Mouse (Mus musculus) cerebellum, postnatal 25 days (tissue): ENCODE data around the gene Gpr107.

Experiments
- DNase-seq, 2 experiments: peaks; one replicate each; pipeline ENCODE4 v3.0.0; 2021; ENCODE audit warnings: mixed read lengths in 2 of 2

Gene Gpr107

DNA sequence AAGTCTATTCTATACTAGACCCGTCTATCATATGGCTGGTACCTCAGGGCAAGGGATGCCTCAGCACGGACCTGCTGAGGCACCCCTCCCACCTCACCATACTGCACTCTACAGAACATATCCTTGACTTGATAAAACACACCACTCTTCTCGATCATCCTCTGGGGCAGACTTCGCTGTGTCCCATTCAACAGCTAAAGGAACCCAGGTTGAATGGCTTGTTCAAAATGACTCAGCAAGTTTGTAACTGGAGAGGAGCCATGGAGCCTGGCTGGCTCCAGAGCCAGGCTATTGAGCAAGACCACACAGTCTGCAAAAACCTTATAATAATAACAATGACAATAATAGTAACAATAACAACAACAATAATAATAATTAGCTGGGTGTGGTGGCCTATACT, 24.2 kb upstream of the Gpr107 start:
- peak in 1 of 2 experiments; percentile 49 for DNase-seq

DNA sequence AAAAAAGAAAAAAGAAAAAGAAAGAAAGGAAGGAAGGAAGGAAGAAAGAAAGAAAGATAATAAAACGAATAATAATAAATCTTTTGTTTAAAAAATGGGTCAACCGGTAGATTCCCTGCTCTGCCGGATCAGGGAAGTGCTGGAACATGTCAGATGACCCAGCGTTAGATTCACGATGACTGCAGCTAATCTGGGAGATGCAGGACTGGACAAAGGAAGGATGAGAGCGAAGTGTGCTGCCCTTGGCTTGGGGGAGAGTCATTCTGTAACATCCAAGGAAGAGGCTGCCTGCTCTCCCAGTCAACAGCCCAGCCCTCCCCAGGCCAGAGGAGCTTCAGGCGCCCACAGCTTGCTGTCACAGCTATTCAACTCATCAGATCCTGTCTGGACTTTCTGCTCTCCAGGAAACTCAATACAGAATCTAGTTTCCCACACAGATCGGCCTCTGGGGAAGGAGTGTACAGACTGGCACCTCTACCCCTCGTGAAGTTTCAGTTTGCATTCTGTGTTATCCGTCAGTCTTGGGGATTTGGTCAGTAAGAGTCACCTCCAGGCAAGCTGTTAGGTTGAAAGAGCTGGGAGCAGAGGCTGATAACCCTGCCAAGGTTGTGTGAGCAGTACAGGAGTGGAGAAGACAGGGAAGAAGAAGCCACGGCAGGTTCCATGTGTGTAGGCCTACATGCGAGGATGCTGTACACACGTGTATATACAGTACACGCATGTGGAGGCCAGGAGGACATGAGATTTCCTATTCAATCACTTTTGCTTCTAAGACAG, 22.2 kb upstream of the Gpr107 start:
- DNase-seq: peak; percentile 34

- DNase-seq: peak in 1 of 2 experiments; percentile 34
These were observed 21.3 kb upstream of the Gpr107 start for GRCm38 (mm10) chr2:31130815-31131299.

GRCm38 (mm10) chr2:31132682-31133081, 19.4 kb upstream of the Gpr107 start:
- peak; percentile 65 to 73 for DNase-seq

DNA sequence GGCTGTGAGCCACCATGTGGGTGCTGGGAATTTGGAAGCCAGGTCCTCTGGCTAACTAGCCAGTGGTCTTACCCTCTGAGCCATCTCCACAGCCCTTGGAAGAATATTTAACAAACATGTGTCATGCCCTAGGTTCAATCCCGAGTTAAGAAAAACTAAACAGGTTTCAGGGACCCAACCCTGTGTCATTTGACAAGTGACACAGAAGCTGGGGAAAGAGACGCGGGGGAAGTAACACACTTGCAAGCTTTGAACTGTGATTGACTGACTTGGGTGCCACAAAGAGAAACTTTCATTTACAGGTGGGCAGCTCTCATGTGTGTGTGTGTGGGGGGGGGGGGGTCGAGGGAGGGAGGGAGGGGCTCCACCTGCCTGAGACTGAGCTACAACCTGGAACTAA, 18.1 kb upstream of the Gpr107 start:
- peak in 1 of 2 experiments; percentile 14 for DNase-seq

- peak; percentile 51 to 62 for DNase-seq
These were observed 16.6 kb upstream of the Gpr107 start for GRCm38 (mm10) chr2:31135512-31135931.

- peak; percentile 29 to 65 for DNase-seq
These were observed 15.8 kb upstream of the Gpr107 start for GRCm38 (mm10) chr2:31136338-31136737.

DNA sequence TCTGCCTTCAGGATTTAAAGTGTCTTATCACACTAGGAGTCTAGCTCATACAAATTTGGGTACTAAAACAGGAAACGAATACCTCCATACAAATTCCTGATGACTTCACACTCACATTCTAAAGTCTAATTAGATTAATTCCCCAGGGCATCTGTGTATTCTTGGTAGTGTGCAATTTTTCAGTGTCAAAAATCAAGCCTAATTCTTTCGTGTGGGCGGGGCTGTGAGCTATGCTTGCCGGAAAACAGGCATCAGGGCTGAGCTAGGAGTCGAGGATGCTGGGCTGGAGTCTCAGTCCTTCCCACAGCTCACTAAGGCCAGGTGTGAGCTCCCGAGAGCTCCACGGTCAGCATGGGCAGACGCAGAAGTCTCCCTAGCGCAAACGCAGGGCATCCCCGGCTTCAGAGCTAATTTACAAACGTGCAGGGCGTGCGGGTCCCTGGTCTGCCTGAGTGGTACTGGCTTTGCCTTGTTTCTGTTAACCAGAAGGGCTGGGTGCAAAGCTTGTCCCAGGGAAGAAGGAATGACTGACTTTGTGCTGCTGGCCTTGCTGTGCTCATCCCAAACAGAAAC, 15.0 kb upstream of the Gpr107 start:
- peak; percentile 35 to 44 for DNase-seq

- peak; percentile 54 to 62 for DNase-seq
These were observed 12.9 kb upstream of the Gpr107 start for GRCm38 (mm10) chr2:31139174-31139632.

DNA sequence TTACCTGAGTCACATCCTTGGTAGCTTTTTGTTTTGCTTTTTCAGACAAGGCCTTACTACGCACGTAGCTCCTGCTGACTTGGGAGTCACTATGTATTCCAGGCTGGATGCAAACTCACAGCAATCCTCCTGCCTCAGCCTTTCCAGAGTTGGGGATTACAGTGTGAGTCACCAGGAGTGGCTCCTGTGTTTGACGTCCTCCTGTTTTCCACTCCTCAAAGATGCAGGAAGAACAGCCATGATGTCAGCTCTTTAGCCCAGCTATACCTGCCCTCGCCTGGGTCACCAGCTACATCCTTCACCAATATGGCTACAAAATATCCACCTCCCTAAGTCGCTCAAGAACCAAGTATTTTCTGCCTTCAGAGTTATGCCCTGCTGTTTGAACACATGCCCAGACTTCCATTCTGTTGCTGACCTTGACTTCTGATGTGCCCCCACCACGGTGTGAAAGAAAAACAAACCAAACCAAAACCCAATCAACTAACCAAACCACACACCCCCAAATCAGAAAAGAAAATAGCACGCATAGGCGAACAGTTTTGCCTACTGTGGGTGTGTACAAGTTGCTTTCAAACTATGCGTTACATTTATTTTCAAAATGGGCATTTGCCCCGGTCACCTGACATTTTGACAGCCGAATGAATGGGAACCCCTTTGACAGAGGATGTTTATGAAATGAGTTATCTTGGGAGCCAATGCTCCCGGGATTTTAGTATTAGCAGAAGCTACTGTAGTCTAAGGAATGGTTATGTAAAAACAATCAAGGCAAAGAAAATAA, 11.9 kb upstream of the Gpr107 start:
- peak; percentile 26 to 47 for DNase-seq

DNA sequence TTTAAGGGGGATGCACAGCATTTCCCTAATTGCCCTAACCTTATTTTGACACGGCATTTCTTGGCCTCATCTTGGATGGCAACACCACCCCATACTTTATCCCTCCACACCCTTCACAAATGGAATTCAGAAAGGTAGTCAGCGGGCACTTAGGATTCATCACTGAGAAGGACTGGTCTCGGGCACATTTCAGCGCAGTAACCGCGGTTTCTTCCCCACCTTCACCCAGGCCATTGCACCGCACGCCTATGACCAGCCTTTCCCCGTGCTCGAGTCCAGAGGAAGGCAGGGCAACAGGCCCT, 11.4 kb upstream of the Gpr107 start:
- DNase-seq: no peak

DNA sequence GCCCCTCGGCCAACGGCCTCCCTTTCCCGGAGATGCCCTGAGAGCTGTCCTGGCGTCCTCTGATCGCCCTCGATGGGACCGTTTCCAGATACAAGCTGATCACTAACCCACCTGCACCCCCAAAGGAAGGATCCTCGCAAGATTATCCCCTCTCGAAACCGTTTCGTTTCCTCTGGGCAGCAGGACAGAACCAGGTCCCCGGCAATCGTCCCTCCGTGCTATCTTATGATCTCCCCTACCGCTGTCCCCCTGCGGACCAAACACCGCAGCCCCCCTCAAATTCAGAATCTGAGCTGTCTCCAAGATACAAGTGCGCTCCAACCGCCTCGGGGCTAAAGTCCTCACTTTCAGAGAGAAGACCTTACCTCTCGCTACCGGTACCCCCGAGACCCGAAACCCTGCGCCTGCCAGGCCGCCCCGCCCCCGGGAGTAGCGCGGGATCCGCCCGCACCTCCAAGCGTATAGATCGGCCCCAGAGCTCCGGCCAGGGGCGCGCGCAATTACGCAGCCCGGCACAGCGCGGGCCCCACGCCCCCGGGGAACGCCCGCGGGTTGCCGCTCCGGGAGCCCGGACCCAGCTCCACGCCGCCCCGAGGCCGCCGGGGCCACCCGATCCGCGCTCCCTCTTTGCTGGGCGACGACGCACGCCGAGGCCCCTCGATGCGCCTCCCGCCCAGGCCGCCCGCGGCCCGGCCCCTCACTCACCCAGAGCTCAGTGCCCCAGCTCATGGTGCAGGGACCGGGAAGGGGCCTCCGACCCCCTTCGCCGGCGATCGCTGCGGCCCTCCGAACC, 10.8 kb upstream of the Gpr107 start:
- DNase-seq: peak; percentile 74 to 75

- peak; percentile 91 to 94 for DNase-seq
These were observed 10.2 kb upstream of the Gpr107 start, which contains the start of gene Fnbp1 for GRCm38 (mm10) chr2:31141867-31142454. Fnbp1 (minus strand) TSS chr2:31142008.

DNA sequence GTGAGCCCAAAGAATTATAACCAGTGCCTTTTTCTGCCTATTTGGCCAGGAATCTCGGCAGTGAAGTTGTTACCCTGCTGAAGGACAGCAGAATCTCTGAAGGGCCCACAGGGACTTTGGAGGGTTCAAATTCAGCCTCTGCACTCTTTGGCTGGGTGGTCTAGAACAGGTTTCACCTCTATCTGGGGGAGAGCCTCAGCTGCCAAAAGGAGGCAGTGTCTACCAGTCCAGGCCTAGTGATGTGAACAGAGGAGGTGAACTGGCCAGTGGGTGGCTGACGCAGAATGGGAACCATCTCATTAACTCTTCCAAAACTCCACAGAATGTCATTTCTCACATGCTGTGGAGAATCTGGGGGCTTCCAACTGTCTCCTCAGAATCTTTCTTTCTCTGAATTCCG, 9.6 kb upstream of the Gpr107 start:
- peak in 1 of 2 experiments; percentile 24 for DNase-seq

- no peak for DNase-seq
These were observed 8.8 kb upstream of the Gpr107 start for GRCm38 (mm10) chr2:31143326-31143725.

DNA sequence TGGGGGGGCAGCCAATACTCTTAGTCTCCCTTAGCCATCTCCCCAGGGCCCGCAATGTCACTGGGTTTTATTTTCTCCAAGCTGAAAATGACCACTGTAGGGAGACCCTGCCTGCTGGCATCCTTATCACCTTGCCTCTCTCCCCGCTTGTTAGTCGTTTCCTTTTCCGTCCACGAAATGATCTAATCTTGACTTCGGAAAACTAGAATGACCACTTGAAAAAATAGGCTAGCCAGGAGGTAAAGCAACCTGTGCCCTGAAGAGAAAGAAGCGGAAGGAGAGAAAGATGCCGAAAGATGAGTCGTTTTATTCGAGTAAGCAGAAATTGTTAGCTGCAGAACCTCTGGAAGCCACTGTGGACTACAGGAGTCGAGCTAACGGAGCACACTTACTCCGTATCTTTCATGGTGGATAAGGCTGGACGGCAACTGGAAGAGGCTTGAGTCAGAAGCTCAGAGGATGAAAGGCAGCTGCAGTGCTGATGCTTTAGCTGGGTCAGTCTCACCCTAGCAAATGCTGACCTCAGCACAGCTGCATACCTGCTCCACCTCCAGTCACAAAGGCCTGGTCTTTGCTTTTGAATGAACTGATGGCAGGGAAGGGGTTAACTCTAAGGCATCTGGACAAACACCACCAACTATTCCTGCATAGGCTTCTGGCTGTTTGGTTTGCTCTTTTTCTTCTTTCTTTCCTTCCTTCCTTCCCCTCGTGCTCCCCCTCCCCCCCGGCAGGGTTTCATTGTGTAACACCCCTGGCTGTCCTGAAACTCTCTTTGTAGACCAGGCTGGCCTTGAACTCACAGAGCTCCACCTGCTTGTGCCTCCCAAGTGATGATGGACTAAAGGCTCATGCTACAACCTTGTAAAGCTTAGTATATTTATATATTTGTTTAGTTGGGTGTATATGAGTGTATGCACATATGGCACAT, 8.1 kb upstream of the Gpr107 start:
- no peak for DNase-seq

DNA sequence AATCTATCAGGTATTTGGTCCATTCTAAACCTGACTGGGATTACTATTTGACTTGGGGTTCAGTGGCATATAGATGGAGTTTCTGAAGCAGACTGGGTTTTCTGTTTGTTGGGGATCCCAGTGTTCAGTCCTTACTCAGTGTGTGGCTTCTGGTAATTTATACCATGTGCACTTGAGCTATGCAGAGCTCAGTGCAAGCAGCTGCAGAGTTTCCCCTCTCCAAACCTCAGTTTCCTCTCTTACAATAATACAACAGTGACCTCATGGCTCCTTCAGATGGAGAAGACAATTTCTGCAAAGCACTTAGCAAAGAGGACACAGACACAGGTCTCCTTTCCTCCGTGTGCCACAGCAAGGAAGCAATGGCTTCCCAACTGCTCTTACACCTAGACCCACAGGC, 7.2 kb upstream of the Gpr107 start:
- no peak for DNase-seq

DNA sequence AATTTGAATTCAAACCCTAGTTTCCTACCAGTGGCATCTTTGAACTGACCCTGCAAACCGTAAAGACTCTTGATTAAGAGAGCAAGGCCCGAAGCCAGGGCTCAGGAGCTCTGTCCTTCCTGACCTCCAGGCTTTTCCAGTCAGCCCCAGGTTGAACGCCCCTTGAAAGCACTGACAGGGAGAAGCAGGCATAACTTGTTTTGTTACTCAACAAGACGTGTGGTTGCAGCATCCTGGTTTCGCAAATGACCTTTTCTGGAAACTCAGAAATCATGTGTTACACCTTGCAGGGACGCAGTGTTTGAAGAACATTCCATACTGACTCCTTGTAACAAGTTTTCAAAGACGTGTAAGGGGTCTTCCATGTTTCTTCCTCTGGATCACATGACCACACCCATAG, 5.1 kb upstream of the Gpr107 start:
- no peak for DNase-seq

DNA sequence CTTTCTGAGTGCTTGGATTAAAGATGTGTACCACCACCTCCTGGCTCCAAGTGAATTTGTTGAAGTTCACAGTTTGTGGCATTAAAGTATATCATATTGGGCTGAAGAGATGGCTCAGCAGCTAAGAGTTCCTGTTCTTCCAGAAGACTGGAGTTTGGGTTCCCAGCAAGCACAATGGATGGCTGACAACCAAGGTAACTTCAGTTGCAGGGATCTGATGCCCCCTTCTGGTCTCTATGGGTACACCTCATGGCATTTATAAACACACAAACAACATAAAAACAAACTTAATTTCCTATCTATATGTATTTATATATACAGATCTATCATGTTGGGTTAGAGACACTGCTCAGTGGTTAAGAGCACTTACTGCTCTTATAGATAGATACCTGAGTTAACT, 1.4 kb upstream of the Gpr107 start:
- no peak for DNase-seq

DNA sequence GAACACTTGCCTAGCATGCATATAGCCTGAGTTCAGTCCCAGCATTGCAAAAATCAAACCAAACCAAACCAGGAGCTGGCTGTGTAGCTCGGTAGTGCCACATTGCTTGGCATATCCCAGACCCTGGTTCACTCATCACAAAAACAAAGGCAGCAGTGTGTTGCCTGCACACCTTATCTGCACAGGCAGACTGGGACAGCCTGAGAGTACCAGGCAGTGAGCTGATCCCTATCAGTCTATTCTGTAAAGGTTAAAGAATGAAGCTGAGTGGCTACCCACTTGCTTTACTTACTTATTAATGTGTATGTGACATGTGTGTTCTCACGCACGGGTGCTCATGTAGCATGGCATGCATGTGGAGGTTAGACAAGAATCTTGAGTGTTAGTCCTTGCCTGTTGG, 4.7 kb downstream of the Gpr107 start:
- no peak for DNase-seq
